Mouse (Mus musculus) monocyte, adult 59 days (primary cell): ENCODE results near the gene Thoc6. TPM values are rescaled to one million over a fixed set of nuclear protein-coding genes. Genes with fewer than 3 reads are reported as not detected.

Experiments used
- total RNA-seq, 2 experiments: library from RNA; stranded (reverse); gene quantifications; one replicate each; pipeline ENCODE4 v1.2.4; 2023

The Thoc6 gene
- 10 to 100 TPM; 17.4 to 24.2 TPM for total RNA-seq

GRCm38 (mm10) chr17:23673424-23674073 lies at the start of gene Thoc6, which contains the start of gene Hcfc1r1:
Gene Thoc6 (minus strand): TSS chr17:23673882.
Gene Hcfc1r1 (plus strand): TSS chr17:23673596.

GRCm38 (mm10) chr17:23722376-23723125 lies 48.9 kb upstream of the Thoc6 start, which contains the start of gene 1520401A03Rik:
Gene 1520401A03Rik (minus strand): TSS chr17:23722783.

GRCm38 (mm10) chr17:23683856-23684672 lies 10.4 kb upstream of the Thoc6 start, which contains the start of gene Cldn9:
Gene Cldn9 (minus strand): TSS chr17:23684026.

GRCm38 (mm10) chr17:23679127-23679835 lies 5.6 kb upstream of the Thoc6 start, which contains the start of gene Cldn6:
Gene Cldn6 (plus strand): TSS chr17:23679249.

GRCm38 (mm10) chr17:23677236-23677679 lies 3.6 kb upstream of the Thoc6 start, which contains the start of gene Tnfrsf12a:
Gene Tnfrsf12a (minus strand): TSS chr17:23677468.

GRCm38 (mm10) chr17:23660117-23660875 lies 13.4 kb downstream of the Thoc6 start, which contains the start of gene Bicdl2:
Gene Bicdl2 (plus strand): TSS chr17:23660506.

GRCm38 (mm10) chr17:23644613-23645495 lies 28.8 kb downstream of the Thoc6 start, which contains the start of gene Mmp25:
Gene Mmp25 (minus strand): TSS chr17:23645277.

Other genes with a start within 250 kb of the Thoc6 start
- gene Vmn2r117, start 194.2 kb downstream of the Thoc6 start, total RNA-seq = not detected
- 1 to 10 TPM; 3.9 TPM for gene Zfp213, start 109.6 kb downstream of the Thoc6 start, total RNA-seq
- not detected for gene Zfp13, start 74.4 kb downstream of the Thoc6 start, total RNA-seq
- not detected for gene Zscan10, start 73.0 kb downstream of the Thoc6 start, total RNA-seq
- 1 to 10 TPM; 3.0 to 3.1 TPM for gene Mmp25, start 28.6 kb downstream of the Thoc6 start, total RNA-seq
- gene Bicdl2, start 13.4 kb downstream of the Thoc6 start, total RNA-seq = not detected
- gene Hcfc1r1, start 286 bp downstream of the Thoc6 start, total RNA-seq = 10 to 100 TPM; 53.4 to 61.5 TPM
- 10 to 100 TPM; 20.6 to 32.5 TPM for gene Tnfrsf12a, start 3.6 kb upstream of the Thoc6 start, total RNA-seq
- not detected for gene Cldn6, start 5.4 kb upstream of the Thoc6 start, total RNA-seq
- gene Cldn9, start 10.1 kb upstream of the Thoc6 start, total RNA-seq = not detected
- not detected for gene 1520401A03Rik, start 48.9 kb upstream of the Thoc6 start, total RNA-seq
- 1 to 10 TPM; 3.3 to 3.7 TPM for gene Pkmyt1, start 52.5 kb upstream of the Thoc6 start, total RNA-seq
- 1 to 10 TPM; 2.3 to 3.2 TPM for gene Paqr4, start 67.0 kb upstream of the Thoc6 start, total RNA-seq
- gene Kremen2, start 72.0 kb upstream of the Thoc6 start, total RNA-seq = not detected
- 10 to 100 TPM; 12.9 to 14.0 TPM for gene Flywch1, start 97.7 kb upstream of the Thoc6 start, total RNA-seq
- not detected for gene Flywch2, start 112.2 kb upstream of the Thoc6 start, total RNA-seq
- gene Srrm2, start 116.7 kb upstream of the Thoc6 start, total RNA-seq = 100 to 1,000 TPM; 847 to 887 TPM
- 100 to 1,000 TPM; 156 to 174 TPM for gene Elob, start 155.3 kb upstream of the Thoc6 start, total RNA-seq
- not detected for gene Prss33, start 162.2 kb upstream of the Thoc6 start, total RNA-seq
- not detected for gene Prss32, start 170.0 kb upstream of the Thoc6 start, total RNA-seq
- not detected for gene Prss41, start 170.3 kb upstream of the Thoc6 start, total RNA-seq
- gene Prss21, start 194.2 kb upstream of the Thoc6 start, total RNA-seq = not detected
- not detected for gene Dcpp1, start 207.0 kb upstream of the Thoc6 start, total RNA-seq
- gene Dcpp2, start 207.0 kb upstream of the Thoc6 start, total RNA-seq = not detected
- not detected for gene Dcpp3, start 243.6 kb upstream of the Thoc6 start, total RNA-seq